Mouse (Mus musculus) embryonic fibroblast, embryonic 13.5 days (primary cell): ENCODE measurements around the gene 2310007B03Rik. TPM values are rescaled to one million over a fixed set of nuclear protein-coding genes. Genes with fewer than 3 reads are reported as not detected.

ENCODE experiments used
- H3K27ac ChIP-seq: 2 replicates; pipeline ENCODE4 v1.5.1; 2012; ENCODE audit warnings: low read length, control low read depth, inconsistent platforms; ENCODE audit not compliant: insufficient read depth
- H3K4me1 ChIP-seq: 2 replicates; pipeline ENCODE4 v1.6.1; 2011; ENCODE audit warnings: low read length; ENCODE audit not compliant: control insufficient read depth, insufficient read depth
- H3K4me3 ChIP-seq: 2 replicates; pipeline ENCODE4 v1.5.1; 2011; ENCODE audit warnings: mild to moderate bottlenecking, control low read depth, low read length; ENCODE audit not compliant: insufficient read depth
- CTCF ChIP-seq: IDR thresholded peaks from 2 replicates; pipeline ENCODE4 v1.5.1; 2011; ENCODE audit warnings: mild to moderate bottlenecking, control low read depth, low read length, moderate library complexity, borderline replicate concordance; ENCODE audit not compliant: insufficient read depth
- POLR2A ChIP-seq: IDR thresholded peaks from 2 replicates; pipeline ENCODE4 v1.6.1; 2011; ENCODE audit warnings: low read depth, mild to moderate bottlenecking, control low read depth, low read length, moderate library complexity
- polyA plus RNA-seq: library from polyadenylated mRNA; stranded (reverse); fragments of >200 nt; gene quantifications from 2 replicates; pipeline ENCODE4 v1.2.4, GENCODE M21; 2011; ENCODE audit warnings: low read depth; ENCODE audit not compliant: missing spikeins, insufficient read length

Gene 2310007B03Rik
- polyA plus RNA-seq, 1 experiment = not detected

- H3K4me1 ChIP-seq = no peaks in the 10 kb centered on the region; the same call in 1 of the 2 replicates
- no peak overlapping the region for H3K27ac ChIP-seq
- no peak overlapping the region for H3K4me3 ChIP-seq
- TF ChIP-seq CTCF (no peak), POLR2A (no peak)
Measured at GRCm38 (mm10) chr1:93182281-93182680, 21.5 kb upstream of the 2310007B03Rik start.

GRCm38 (mm10) chr1:93176525-93177332 is 16.0 kb upstream of the 2310007B03Rik start:
- H3K4me1 ChIP-seq = peaks cover 16% of the 10 kb centered on the region
- TF ChIP-seq CTCF = no peak
- peak; percentile 26; the same call in 1 of the 2 replicates for TF ChIP-seq POLR2A

DNA sequence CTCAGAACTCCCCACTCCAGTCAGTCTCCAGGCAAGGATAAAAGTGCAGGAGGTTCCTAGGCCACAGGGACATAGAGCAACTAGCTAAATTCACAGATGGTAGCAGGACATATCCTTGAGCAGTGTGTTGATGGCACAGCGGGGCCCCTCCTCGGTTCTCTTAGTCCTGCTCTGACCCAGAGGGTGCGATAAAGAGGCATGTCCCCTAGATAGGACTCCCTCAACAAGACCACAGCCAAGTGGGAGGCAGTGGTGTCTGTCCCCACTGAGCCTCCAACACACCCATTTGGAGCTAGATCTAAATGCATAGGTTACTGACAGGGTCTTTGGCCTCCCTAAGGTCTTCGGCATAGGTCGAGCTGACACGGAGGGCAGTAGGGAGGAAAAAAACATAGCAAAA is 15.1 kb upstream of the 2310007B03Rik start:
- Histone ChIP-seq H3K4me1 (peaks cover 16% of the 10 kb centered on the region), H3K4me3 (no peak overlapping the region), H3K27ac (peak overlapping the region; percentile 39; the same call in 1 of the 2 replicates)
- TF ChIP-seq CTCF (no peak), POLR2A (no peak)

More at GRCm38 (mm10) chr1:93176525-93177332, 16.0 kb upstream of the 2310007B03Rik start:
- Histone ChIP-seq H3K4me3 (no peak overlapping the region), H3K27ac (peak overlapping the region; percentile 85)

- H3K4me3 ChIP-seq = no peak overlapping the region
- H3K4me1 ChIP-seq = peaks cover 16% of the 10 kb centered on the region
- H3K27ac ChIP-seq = peak overlapping the region; percentile 45
- TF ChIP-seq CTCF = peak; percentile 92
- TF ChIP-seq POLR2A = no peak
Measured at GRCm38 (mm10) chr1:93174399-93174798, 13.7 kb upstream of the 2310007B03Rik start.

- Histone ChIP-seq H3K27ac (peak overlapping the region; percentile 45), H3K4me1 (peaks cover 16% of the 10 kb centered on the region)
Measured at GRCm38 (mm10) chr1:93173665-93174064, 12.9 kb upstream of the 2310007B03Rik start.

GRCm38 (mm10) chr1:93168295-93168775 is 7.6 kb upstream of the 2310007B03Rik start, which contains the start of gene Crocc2:
Gene Crocc2, plus strand, starts transcription at chr1:93168725.
- Histone ChIP-seq H3K4me1 (peaks cover 3% of the 10 kb centered on the region; the same call in 1 of the 2 replicates), H3K4me3 (no peak within 1 kb of the TSS), H3K27ac (no peak within 1 kb of the TSS)
- no peak for TF ChIP-seq CTCF
- no peak for TF ChIP-seq POLR2A

More at GRCm38 (mm10) chr1:93173665-93174064, 12.9 kb upstream of the 2310007B03Rik start:
- no peak overlapping the region for H3K4me3 ChIP-seq
- TF ChIP-seq POLR2A (no peak), CTCF (no peak)

DNA sequence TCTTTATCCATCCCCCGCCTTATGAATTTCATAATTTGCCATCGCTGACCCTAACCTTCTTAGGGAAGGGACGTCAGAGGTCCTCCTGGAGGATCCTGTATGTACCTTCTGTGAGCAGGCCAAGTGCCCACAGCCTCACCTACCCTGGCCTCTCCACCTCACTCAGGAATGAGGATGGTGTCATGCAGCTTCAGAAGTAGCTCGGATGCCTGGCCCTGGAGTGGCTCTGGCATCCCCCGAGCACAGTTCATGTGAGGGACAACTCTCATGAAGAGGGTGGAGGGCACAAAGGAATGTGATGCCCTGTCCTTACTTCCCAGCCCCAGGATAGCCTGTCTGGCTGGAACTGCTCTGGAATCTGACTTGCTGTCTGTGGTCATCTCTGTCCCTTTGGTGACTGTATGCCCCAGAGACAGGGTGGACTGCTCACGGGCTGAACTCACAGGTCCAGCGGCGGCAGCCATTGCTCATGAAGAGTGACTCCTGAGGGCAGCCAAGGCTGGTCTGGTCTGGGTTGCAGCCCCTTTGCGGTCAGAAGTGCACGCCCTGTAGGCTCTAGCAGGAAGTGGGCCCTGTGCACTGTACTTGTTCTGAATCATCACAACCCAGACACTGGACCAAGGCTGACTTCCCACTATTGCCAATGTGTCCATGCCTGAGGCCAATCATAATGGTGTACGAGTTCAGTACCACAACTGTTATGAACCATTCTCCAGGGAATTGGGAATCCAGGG is 5.8 kb upstream of the 2310007B03Rik start:
- Histone ChIP-seq H3K27ac (no peak overlapping the region), H3K4me3 (no peak overlapping the region), H3K4me1 (no peaks in the 10 kb centered on the region)
- no peak for TF ChIP-seq CTCF
- TF ChIP-seq POLR2A = no peak

GRCm38 (mm10) chr1:93165447-93165846 is 4.7 kb upstream of the 2310007B03Rik start:
- TF ChIP-seq POLR2A (no peak), CTCF (no peak)
- no peak overlapping the region for H3K27ac ChIP-seq
- H3K4me1 ChIP-seq = no peaks in the 10 kb centered on the region
- H3K4me3 ChIP-seq = no peak overlapping the region

DNA sequence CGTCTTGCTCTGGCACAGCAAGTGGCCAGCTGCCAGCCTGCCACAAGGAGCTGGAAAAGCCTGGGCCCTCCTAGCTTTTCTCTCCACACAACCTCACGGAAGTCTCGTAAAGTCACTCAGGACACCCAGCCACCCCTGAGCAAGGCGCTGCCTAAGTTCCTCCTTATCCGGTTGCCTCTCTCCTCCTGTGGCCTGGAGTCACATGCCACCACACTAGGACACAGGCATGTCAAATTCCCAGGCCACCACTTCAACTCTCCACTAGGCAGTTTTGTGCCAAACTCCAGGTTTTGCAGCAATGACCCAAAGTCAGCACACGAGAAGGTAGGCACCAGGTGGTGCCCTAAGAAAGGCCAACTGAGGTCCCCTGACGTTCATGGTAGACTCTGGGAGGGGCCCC is 1.8 kb upstream of the 2310007B03Rik start:
- Histone ChIP-seq H3K27ac (no peak overlapping the region), H3K4me1 (no peaks in the 10 kb centered on the region), H3K4me3 (no peak overlapping the region)
- no peak for TF ChIP-seq POLR2A
- no peak for TF ChIP-seq CTCF

- no peaks in the 10 kb centered on the region for H3K4me1 ChIP-seq
- no peak overlapping the region for H3K27ac ChIP-seq
- TF ChIP-seq POLR2A (no peak), CTCF (no peak)
- no peak overlapping the region for H3K4me3 ChIP-seq
Measured at GRCm38 (mm10) chr1:93161921-93162320, 1.2 kb upstream of the 2310007B03Rik start.
